Mouse (Mus musculus) right cerebral cortex, adult 2 months (tissue): ENCODE measurements around the gene Nras.
A peak's percentile ranks its signal among the peaks of the same experiment; 100 is the strongest.

ENCODE experiments used
- DNase-seq, 2 experiments: peaks; one replicate each; pipeline ENCODE4 v3.0.0; 2021 to 2022; ENCODE audit warnings: low spot score in 2 of 2

The Nras gene

DNA sequence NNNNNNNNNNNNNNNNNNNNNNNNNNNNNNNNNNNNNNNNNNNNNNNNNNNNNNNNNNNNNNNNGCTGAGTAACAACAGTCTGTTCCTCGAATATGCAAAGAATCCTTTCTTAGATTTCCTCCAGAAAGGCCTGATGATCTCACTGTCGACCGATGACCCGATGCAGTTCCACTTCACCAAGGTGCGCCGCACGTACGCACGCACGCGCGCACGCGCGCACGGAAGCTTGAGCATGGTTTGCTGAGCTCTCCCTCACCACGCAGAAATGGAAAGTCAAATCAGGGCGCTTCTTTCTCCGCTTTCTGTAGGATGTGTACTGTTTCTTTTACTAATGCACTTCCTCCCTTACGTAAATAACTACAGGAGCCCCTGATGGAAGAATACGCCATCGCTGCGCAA, 40.6 kb downstream of the Nras start:
- no peak for DNase-seq

DNA sequence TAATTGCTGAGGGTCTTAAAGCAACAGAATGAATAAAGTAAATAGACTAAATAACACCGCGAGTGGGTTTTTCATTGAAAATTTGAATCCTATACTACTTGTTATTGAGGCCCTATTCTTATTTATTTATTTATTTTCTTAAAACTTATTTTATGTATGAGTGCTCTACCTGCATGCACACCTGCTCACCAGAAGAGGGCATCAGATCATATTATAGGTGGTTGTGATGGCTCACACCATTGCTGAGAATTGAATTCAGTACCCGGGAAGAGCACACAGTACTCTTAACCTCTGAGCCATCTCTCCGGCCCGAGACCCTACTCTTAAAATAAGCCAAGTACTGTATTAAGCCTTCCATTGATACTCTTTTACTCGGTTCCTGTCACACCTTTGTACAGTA, 41.6 kb downstream of the Nras start:
- no peak for DNase-seq

DNA sequence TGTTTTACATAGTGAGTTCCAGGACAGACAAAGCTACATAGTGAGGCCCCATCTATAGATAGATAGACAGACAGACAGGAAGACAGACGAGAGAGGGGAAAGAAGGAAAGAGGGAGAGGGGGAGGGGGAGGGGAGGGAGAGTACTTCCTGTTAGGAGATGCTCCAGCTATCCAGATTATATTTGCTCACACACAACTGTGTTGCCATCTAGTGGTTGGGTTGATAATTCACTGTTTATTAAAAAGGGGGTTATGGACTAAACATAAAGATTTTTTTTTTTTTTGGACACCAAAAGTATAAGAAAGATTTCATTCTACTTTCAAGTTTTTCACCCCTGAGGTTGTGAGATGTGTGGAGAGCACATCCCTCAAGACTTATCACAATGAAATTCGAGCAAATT, 42.6 kb downstream of the Nras start:
- no peak for DNase-seq

DNA sequence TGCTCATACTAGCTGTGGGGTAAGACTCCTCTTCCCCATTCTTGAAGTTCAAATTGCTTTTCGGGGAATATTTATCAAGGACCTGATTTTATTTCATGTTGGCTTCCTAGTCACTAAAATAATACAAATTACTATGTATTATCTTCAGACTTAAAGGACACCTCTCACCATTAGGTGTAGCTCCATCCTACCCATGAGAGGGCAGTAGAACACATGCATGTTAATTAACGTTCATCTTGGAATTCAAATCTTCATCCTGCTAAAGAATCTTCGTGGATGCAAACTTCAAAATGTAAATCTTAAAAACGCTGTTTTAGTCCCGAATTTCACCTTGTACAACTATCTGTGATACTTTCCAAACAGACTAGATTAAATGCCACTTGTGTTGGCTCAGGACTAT, 43.1 kb downstream of the Nras start:
- no peak for DNase-seq

DNA sequence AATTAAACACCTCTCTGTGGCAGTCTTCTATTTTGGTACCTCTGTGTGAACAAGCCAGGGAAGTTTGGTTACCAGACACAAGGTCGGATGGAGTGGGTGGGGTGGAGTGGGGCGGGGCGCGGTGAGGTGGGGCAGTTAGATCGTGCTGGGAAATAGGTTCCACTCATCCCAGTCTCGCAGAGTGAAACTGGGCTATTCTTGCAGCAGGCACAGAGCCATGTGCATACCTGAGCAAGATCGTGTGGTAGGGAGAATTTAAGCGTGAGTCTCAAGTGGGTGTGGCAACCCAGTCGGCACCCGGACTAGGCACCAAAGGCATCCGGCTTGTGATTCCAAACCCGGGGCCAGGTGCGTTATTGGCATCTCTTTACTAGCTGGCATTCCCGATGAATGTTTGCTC, 43.8 kb downstream of the Nras start:
- peak in 1 of 2 experiments; percentile 9 for DNase-seq

DNA sequence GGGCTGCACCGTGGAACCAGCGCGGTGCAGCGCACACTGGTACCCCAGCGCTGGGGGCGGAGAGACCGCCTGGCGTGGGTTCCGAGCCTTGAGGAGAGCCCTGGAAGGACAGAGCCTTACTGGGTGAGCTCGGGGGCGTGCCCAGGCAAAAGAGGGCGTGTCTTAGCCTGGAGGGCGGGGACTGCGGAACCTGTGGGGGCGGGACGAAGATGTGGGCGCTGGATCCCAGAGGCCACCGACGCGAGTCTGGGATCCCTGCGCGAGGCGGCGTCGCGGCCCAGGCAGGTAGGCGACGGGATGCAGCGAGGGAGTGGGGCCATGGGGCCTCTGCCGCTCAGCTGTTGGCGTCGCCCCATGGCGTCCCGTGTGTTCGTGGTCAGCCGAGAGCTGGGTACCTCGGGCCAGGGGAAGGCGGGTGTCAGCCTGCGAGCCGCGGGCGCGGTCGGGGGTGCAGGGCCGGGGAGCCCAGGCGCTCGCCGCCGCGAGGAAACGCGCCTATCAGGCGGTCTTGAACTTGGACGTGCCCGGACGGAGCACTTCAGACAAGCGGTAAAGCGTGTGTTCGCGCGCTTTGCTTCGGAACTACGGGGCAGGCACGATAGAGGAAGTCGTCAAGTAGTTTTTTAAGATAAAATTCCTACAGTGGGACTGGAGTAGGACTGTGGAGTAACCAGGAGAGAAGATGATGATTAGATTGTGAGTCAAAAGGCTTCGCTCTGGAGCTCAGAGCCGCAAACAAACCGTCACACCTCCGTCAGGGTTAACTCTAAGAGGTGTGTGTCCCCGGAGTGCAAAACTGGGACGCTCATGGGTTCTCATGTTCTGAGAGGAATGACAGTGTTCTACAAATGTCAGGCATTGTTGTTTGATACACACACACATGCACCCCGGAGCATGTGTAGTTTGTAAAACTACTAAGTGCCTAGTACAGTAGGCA, 44.6 kb downstream of the Nras start, which contains the start of gene Dennd2c:
Dennd2c (plus strand) TSS at position 151 of the 937 bp plus-strand sequence.
- DNase-seq: peak; percentile 65 to 70

DNA sequence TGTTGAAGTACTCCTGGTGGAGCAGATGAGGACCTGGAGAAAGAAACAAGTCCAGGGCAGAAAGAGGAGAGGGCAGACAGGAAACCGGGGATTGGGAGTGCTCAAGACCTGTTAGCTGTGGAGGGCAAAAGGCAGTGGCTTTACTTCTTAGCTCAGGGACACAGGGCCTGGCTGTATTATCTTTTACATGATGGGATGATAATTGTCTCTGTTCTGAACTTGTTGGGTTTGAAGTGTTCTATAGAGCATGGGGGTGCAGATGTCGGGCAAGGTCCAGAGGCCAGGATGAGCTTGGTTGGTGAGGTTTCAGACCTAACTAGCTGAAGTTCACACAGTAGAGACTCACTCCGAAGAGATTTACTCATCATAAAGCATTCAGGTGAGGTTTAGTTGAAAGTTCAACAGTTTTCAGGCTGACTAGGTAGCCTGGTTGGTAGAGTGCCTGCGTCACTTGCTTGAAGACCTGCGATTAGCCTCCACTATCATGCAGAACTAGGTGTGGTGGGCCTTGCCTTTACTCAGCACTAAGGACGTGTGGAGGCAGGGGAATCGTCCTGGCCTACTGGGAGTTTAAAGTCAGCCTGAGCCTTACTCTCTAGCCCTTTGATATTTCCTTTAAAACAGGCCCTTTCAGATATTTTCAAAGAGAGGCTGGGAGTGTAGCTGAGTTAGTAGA, 49.6 kb downstream of the Nras start:
- DNase-seq: no peak

DNA sequence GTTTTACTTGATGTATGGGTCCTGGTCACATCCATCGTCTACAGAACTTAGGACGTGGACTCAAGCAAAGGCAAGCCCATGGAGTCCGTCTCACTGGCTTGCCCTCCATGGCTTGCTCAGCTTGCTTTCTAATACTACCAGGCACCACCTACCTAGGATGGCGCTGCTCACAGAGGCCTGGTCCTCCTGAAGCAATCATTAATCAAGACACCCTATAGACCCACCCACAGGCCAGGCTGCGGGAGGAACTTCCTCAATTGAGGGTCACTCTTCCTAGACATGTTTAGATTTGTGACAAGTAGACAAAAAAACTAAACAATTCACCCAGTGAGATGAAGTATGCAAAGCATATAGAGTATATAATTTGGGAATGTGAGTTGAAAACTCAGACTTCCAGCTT, 54.1 kb downstream of the Nras start:
- DNase-seq: no peak
